In genomic region chr17:30658152-30658544, GRCm38 (mm10) we compare ENCODE assay signal across 8 mouse cellular contexts. TPM values are rescaled to one million over a fixed set of nuclear protein-coding genes. Genes with fewer than 3 reads are reported as not detected.
A peak's percentile ranks its signal among the peaks of the same experiment; 100 is the strongest.
DNase-seq lines count a peak whose midpoint lies in the region; ATAC-seq and TF ChIP-seq lines count a peak whose summit lies in the region.

No protein-coding gene starts in this region.

- no peaks in the 10 kb centered on the region for H3K4me1 ChIP-seq in forebrain, postnatal 0 days (ENCODE audit: insufficient read depth)
- H3K4me1 ChIP-seq in hindbrain, embryonic 11.5 days (replicated peaks; ENCODE audit: control insufficient read depth, insufficient read depth, low read length), result no peaks in the 10 kb centered on the region
- no peaks in the 10 kb centered on the region for H3K4me1 ChIP-seq in lung, embryonic 14.5 days (ENCODE audit: insufficient read depth)

- no peak overlapping the region for H3K27ac ChIP-seq in forebrain, postnatal 0 days (ENCODE audit: low read depth, low read length)
- peak overlapping the region; percentile 36; the same call in 1 of the 2 replicates for H3K27ac ChIP-seq in hindbrain, embryonic 11.5 days (ENCODE audit: low read depth, low read length)
- peak overlapping the region; percentile 83 for H3K27ac ChIP-seq in lung, embryonic 14.5 days (ENCODE audit: low read depth)

- 13% methylated on average over 13 of the region's 13 CpGs for WGBS in forebrain, postnatal 0 days
- 17% methylated on average over 13 of the region's 13 CpGs for WGBS in hindbrain, embryonic 11.5 days
- 11% methylated on average over 13 of the region's 13 CpGs for WGBS in lung, embryonic 14.5 days

- no peak for TF ChIP-seq CTCF in forebrain, postnatal 0 days (IDR thresholded peaks at IDR 0.05; ENCODE audit: low read depth)
- no peak for TF ChIP-seq CTCF in lung, embryonic 14.5 days (IDR thresholded peaks at IDR 0.05; ENCODE audit: low read depth)

- peak; percentile 31 to 37 for DNase-seq in CD8-positive naive resting alpha-beta T cell, adult 2 months (ENCODE audit: low read depth in 2 of 2, low spot score in 2 of 2)
- peak; percentile 16 for DNase-seq in cerebellum, adult 11-12 months
- peak; percentile 81 for DNase-seq in forebrain, postnatal 0 days
- peak; percentile 76 for DNase-seq in hindbrain, embryonic 11.5 days (ENCODE audit: low spot score)
- DNase-seq in layer of hippocampus, adult 9-10 months (ENCODE audit: low spot score), result peak; percentile 75
- DNase-seq in lung, embryonic 14.5 days, result peak; percentile 90
- DNase-seq in ovary, postnatal 10 days (ENCODE audit: low spot score), result peak; percentile 38
- peak; percentile 77 for DNase-seq in thymus, postnatal 25 days

- no peaks in the 10 kb centered on the region for H3K9me3 ChIP-seq in forebrain, postnatal 0 days (ENCODE audit: low read length)
- no peaks in the 10 kb centered on the region for H3K9me3 ChIP-seq in hindbrain, embryonic 11.5 days (ENCODE audit: control insufficient read depth, low read length)
- no peaks in the 10 kb centered on the region for H3K9me3 ChIP-seq in lung, embryonic 14.5 days (ENCODE audit: low read depth, low read length)

- ATAC-seq in forebrain, postnatal 0 days, result peak; percentile 87
- ATAC-seq in hindbrain, embryonic 11.5 days (ENCODE audit: low FRiP score), result peak; percentile 70; the same call in 1 of the 2 replicates
- ATAC-seq in lung, embryonic 14.5 days (ENCODE audit: insufficient read depth), result peak; percentile 94

- H3K4me3 ChIP-seq in forebrain, postnatal 0 days (ENCODE audit: low read depth, low read length), result peak overlapping the region; percentile 22
- peak overlapping the region; percentile 28 for H3K4me3 ChIP-seq in hindbrain, embryonic 11.5 days (ENCODE audit: low read depth, low read length)
- peak overlapping the region; percentile 26 for H3K4me3 ChIP-seq in lung, embryonic 14.5 days (ENCODE audit: low read depth, low read length)

- H3K9ac ChIP-seq in forebrain, postnatal 0 days, result peak overlapping the region; percentile 23
- 0 out of 2 replicates have a peak overlapping the region, but pooled peaks have one; percentile 23 for H3K9ac ChIP-seq in hindbrain, embryonic 11.5 days (ENCODE audit: low read depth, low read length)
- H3K9ac ChIP-seq in lung, embryonic 14.5 days, result peak overlapping the region; percentile 44

- H3K36me3 ChIP-seq in forebrain, postnatal 0 days (ENCODE audit: insufficient read depth), result no peaks in the 10 kb centered on the region
- no peaks in the 10 kb centered on the region for H3K36me3 ChIP-seq in hindbrain, embryonic 11.5 days (ENCODE audit: control insufficient read depth, insufficient read depth, low read length)
- no peaks in the 10 kb centered on the region for H3K36me3 ChIP-seq in lung, embryonic 14.5 days (ENCODE audit: insufficient read depth)

- H3K27me3 ChIP-seq in forebrain, postnatal 0 days (ENCODE audit: insufficient read depth, low read length), result no peaks in the 10 kb centered on the region
- H3K27me3 ChIP-seq in hindbrain, embryonic 11.5 days (ENCODE audit: control insufficient read depth, insufficient read depth, low read length), result no peaks in the 10 kb centered on the region
- no peaks in the 10 kb centered on the region for H3K27me3 ChIP-seq in lung, embryonic 14.5 days (ENCODE audit: insufficient read depth, low read length)

- peak overlapping the region; percentile 40 for H3K4me2 ChIP-seq in forebrain, postnatal 0 days (ENCODE audit: low read depth)
- peak overlapping the region; percentile 31 for H3K4me2 ChIP-seq in hindbrain, embryonic 11.5 days (replicated peaks; ENCODE audit: low read depth, low read length)
- peak overlapping the region; percentile 61 for H3K4me2 ChIP-seq in lung, embryonic 14.5 days

RNA-seq across cellular contexts. Expression of gene Glo1, which starts 31.5 kb away (rescaled TPM):
- 150 and 172 TPM in 2 replicates for total RNA-seq in forebrain, postnatal 0 days (2014; rRNA removed)
- 186 and 194 TPM in 2 replicates for polyA plus RNA-seq in forebrain, postnatal 0 days (2015; fragmentation: Nextera tagmentation; extraction: Ambion mirVana)
- polyA plus RNA-seq in hindbrain, embryonic 11.5 days (2014; fragmentation: Nextera tagmentation; extraction: Ambion mirVana), result 250 TPM in 2 replicates
- polyA plus RNA-seq in lung, embryonic 14.5 days (2014; fragmentation: Nextera tagmentation; extraction: Ambion mirVana), result 234 and 238 TPM in 2 replicates

RNA-seq across cellular contexts. Expression of gene Dnah8, which starts 34.0 kb away (rescaled TPM):
- 1.5 and 5.0 TPM in 2 replicates for total RNA-seq in forebrain, postnatal 0 days (2014; rRNA removed)
- 0.80 and 2.1 TPM in 2 replicates for polyA plus RNA-seq in forebrain, postnatal 0 days (2015; fragmentation: Nextera tagmentation; extraction: Ambion mirVana)
- 0.92 and 2.4 TPM in 2 replicates for polyA plus RNA-seq in hindbrain, embryonic 11.5 days (2014; fragmentation: Nextera tagmentation; extraction: Ambion mirVana)
- polyA plus RNA-seq in lung, embryonic 14.5 days (2014; fragmentation: Nextera tagmentation; extraction: Ambion mirVana), result 4.4 and 4.7 TPM in 2 replicates

Comparison
In these comparisons a context has a peak if more than half of its experiments do, and no peak if none do; other contexts are left out.
1. DNase-seq: peak in every context shown above with its lines; median percentile 90 in lung, embryonic 14.5 days; 81 in forebrain, postnatal 0 days; 77 in thymus, postnatal 25 days; 76 in hindbrain, embryonic 11.5 days; 75 in layer of hippocampus, adult 9-10 months; 38 in ovary, postnatal 10 days; 34 in CD8-positive naive resting alpha-beta T cell, adult 2 months; 16 in cerebellum, adult 11-12 months.